Mouse (Mus musculus): ENCODE data around the gene Arhgap24. TPM values are rescaled to one million over a fixed set of nuclear protein-coding genes. Genes with fewer than 3 reads are reported as not detected.
A peak's percentile ranks its signal among the peaks of the same experiment; 100 is the strongest.

The Arhgap24 gene
- polyA plus RNA-seq, 1 experiment from 2014 or later: 23.8 TPM

DNA sequence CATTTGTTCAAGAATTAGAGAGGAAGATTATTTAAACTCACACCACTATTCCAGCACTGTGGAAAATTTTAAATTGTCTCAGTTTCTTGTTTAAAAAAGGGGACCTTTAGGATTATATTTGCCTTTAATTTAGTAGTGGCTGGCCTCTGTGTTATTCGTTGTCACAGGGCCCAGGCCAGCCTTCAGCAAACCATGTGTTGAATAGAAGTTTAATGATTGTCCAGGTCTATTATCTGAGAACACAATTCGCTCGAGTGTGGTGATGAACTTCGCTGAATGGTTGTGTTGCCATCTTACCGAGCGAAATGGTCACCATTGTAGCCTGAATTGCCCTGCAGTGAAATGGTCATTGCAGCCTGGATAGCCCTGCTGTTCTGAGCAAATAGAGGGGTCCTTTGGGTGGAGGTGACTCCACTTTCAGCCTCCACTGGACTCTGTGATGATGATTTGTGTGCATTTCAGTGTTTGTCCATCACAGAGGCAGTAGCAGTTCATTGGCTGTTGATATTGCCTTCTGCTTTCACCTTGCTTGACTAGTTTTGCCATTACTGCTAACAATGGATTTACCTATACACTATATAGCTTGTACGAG, 329.3 kb downstream of the Arhgap24 start:
- H3K9ac ChIP-seq: no peak overlapping the region
- WGBS: 89% methylated on average over 7 of the region's 7 CpGs
- H3K36me3 ChIP-seq: no peaks in the 10 kb centered on the region
- H3K4me1 ChIP-seq: no peaks in the 10 kb centered on the region
- no peak overlapping the region for H3K27ac ChIP-seq
- no peaks in the 10 kb centered on the region for H3K27me3 ChIP-seq
- H3K9me3 ChIP-seq: no peaks in the 10 kb centered on the region
- no peak overlapping the region for H3K4me3 ChIP-seq
- ATAC-seq (ENCODE audit: insufficient number of reproducible peaks, insufficient read depth, low FRiP score, low TSS enrichment, low read depth): no peak
- H3K4me2 ChIP-seq: no peak overlapping the region

DNA sequence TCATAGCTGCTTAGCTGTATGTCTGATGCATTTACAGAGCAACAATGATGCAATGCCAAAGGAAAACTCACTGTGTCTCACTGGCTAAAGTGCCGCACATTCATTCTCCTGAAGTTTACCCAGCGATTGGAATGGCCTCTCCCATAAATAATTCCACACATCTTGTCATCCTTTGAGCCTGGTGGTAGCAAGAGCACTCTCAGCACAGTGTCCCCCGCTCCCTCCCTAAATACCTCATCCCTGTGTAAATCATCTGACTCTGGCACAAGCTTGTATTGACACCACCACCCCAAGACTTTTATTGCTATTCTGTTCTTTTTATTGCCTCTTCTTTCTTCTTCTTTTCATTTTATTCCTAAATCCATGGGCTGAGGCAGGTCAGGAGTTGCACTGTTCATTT, 332.1 kb downstream of the Arhgap24 start:
- ATAC-seq (ENCODE audit: insufficient number of reproducible peaks, insufficient read depth, low FRiP score, low TSS enrichment, low read depth): no peak
- Histone ChIP-seq H3K4me1 (no peaks in the 10 kb centered on the region), H3K4me3 (no peak overlapping the region), H3K4me2 (no peak overlapping the region), H3K27me3 (no peaks in the 10 kb centered on the region), H3K27ac (no peak overlapping the region), H3K36me3 (no peaks in the 10 kb centered on the region), H3K9me3 (no peaks in the 10 kb centered on the region), H3K9ac (no peak overlapping the region)
- 85% methylated on average over 3 of the region's 3 CpGs for WGBS

DNA sequence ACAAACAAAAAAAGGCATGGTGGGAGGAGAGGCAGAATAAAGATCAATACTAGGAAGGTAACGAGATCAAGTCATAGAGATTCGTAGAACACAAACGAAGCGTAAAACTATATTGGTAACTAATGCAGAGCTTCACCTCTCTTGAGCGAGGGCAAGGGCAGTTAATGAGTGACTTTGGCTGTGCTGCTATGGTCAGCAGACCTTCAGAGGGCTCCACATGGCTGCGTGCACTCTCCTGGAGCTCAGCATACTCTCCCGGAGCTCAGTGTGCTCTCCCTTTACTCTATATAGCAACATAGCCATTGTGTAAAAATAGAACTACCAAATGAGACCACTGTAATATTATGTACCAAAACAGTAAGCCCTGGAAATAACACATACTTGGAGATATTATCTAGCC, 336.4 kb downstream of the Arhgap24 start:
- no peaks in the 10 kb centered on the region for H3K9me3 ChIP-seq
- no peak overlapping the region for H3K4me2 ChIP-seq
- H3K4me1 ChIP-seq: no peaks in the 10 kb centered on the region
- H3K9ac ChIP-seq: no peak overlapping the region
- H3K27ac ChIP-seq: no peak overlapping the region
- no peaks in the 10 kb centered on the region for H3K36me3 ChIP-seq
- no peaks in the 10 kb centered on the region for H3K27me3 ChIP-seq
- H3K4me3 ChIP-seq: no peak overlapping the region
- WGBS: 80% methylated on average over 7 of the region's 7 CpGs
- no peak for ATAC-seq (ENCODE audit: insufficient number of reproducible peaks, insufficient read depth, low FRiP score, low TSS enrichment, low read depth)

DNA sequence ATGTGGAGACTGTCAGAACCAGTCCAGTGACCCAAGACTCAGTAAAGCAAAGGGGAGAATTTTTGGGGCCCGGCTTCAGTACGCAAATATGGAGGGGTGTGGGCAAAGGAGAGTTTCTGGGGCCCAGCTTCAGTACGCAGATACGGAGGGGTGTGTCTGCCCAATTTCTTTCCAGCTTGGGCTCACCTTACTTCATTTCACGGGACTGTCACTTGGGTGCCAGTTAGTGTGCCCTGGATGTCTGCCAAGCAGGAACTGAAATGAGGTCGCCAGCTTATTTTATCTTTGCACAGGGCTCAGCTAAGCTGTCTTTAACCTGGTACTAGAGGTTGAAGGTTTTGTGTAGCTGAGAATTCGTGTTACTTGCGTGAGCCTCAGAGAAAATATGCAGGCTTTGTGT, 344.3 kb downstream of the Arhgap24 start:
- Histone ChIP-seq H3K9me3 (no peaks in the 10 kb centered on the region), H3K36me3 (no peaks in the 10 kb centered on the region), H3K4me2 (no peak overlapping the region), H3K27me3 (no peaks in the 10 kb centered on the region), H3K4me1 (0 out of 2 replicates have a peak, but pooled peaks cover 9% of the 10 kb centered on the region), H3K4me3 (no peak overlapping the region), H3K27ac (no peak overlapping the region), H3K9ac (no peak overlapping the region)
- ATAC-seq (ENCODE audit: insufficient number of reproducible peaks, insufficient read depth, low FRiP score, low TSS enrichment, low read depth): no peak
- 74% methylated on average over 8 of the region's 8 CpGs for WGBS

DNA sequence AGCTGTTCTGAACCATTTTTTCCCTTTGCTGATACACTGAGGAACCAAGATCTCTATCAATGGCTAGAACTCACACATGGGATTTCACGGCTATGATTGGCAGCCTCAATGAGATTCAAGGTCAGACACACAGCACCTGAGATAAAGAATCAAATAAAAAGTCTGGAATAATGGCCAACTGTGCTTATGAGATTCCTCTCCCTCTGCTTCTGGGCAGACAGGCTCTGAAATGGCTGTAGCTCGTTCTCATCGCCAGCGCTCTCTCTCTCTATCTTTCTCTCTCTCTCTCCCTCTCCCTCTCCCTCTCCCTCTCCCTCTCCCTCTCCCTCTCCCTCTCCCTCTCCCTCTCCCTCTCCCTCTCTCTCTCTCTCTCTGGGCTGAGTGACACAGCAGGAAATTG, 357.9 kb downstream of the Arhgap24 start:
- WGBS: 70% methylated on average over 4 of the region's 4 CpGs
- H3K4me1 ChIP-seq: 0 out of 2 replicates have a peak, but pooled peaks cover 3% of the 10 kb centered on the region
- no peak overlapping the region for H3K4me2 ChIP-seq
- H3K9me3 ChIP-seq: no peaks in the 10 kb centered on the region
- no peak overlapping the region for H3K4me3 ChIP-seq
- no peaks in the 10 kb centered on the region for H3K36me3 ChIP-seq
- no peak overlapping the region for H3K27ac ChIP-seq
- no peak overlapping the region for H3K9ac ChIP-seq
- H3K27me3 ChIP-seq: no peaks in the 10 kb centered on the region
- no peak for ATAC-seq (ENCODE audit: insufficient number of reproducible peaks, insufficient read depth, low FRiP score, low TSS enrichment, low read depth)

DNA sequence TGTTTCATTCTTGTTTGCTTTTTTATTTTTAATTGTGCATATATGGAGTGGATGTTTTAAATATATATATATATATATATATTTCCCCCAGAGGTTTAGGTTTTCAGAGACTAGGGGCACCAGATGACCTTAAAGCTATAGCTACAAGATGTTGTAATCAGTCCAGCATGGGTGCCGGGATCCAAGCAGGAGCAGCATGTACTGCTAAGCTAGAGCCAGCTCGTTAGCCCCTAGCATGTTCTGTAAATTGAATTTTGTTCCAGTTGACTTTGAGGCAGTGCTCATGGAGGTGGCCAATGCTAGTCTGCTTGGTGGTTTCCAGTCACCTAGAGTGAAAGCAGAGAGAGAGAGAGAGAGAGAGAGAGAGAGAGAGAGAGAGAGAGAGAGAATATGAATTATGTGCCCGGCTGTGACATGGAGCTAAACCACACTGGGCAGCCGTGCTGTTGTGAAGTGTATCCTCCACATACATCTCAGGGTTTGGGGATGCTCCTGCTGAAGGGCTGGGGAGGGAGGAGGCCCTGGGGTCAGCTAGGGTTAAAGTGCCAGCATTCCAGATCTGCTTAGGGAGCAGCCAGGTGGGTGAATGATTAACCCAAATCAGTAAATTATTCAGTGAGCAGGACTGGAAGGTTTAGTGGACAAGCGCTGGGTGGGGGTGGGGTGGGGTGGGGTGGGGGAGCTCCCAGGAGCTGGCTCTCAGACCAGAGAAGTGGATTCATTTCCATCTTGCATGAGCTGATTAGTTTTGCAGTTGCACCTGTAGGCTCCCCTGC, 362.9 kb downstream of the Arhgap24 start:
- Histone ChIP-seq H3K27me3 (peaks cover 4% of the 10 kb centered on the region), H3K4me1 (peaks cover 33% of the 10 kb centered on the region), H3K27ac (no peak overlapping the region), H3K9ac (no peak overlapping the region), H3K36me3 (no peaks in the 10 kb centered on the region), H3K9me3 (no peaks in the 10 kb centered on the region), H3K4me3 (no peak overlapping the region), H3K4me2 (no peak overlapping the region)
- 23% methylated on average over 5 of the region's 5 CpGs for WGBS
- no peak for ATAC-seq (ENCODE audit: insufficient number of reproducible peaks, insufficient read depth, low FRiP score, low TSS enrichment, low read depth)

DNA sequence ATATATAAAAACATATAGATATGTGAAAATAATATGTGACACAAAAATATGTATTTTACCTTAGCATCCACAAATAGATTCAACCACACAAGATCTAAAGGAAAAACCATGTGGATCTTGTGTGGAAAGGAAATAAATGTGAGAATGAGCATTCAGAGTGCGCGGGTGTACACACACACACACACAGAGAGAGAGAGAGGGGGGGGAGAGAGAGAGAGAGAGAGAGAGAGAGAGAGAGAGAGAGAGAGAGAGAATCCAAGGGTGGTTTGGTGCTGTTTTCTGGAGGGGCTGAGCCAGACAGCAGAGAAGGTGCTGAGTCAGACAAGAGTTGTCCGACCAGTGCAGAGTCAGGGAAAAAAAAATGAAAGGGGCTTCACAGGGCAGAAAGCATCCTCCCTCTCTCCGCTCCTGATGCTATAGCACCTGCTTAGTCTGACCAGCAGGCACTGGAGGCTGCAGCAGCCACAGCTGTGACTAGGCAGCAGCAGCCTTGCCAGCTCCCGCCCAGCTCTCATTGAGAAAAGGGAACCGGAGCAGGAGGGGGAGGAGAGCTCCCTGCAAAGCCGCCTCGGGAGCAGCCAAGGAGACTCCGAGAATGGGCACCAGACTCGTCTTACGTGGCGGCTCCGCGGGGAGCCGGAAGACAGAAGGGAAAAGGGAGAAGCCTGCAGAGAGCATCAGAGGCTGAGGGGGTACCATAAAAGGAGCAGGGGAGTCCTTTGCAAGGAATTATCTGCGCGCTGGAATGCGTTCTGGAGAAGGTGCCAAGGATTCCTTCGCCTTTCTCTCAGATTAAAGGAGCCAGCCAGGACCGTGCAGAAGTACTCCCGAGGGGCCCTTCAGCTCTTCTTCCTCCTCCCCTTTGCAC, 363.8 kb downstream of the Arhgap24 start:
- under 1% methylated on average over 21 of the region's 21 CpGs for WGBS
- no peaks in the 10 kb centered on the region for H3K36me3 ChIP-seq
- peaks cover 4% of the 10 kb centered on the region for H3K27me3 ChIP-seq
- H3K9me3 ChIP-seq: no peaks in the 10 kb centered on the region
- peak overlapping the region; percentile 72 for H3K4me2 ChIP-seq
- peak overlapping the region; percentile 44 for H3K4me3 ChIP-seq
- peak; percentile 75 for ATAC-seq (ENCODE audit: insufficient number of reproducible peaks, insufficient read depth, low FRiP score, low TSS enrichment, low read depth)
- peak overlapping the region; percentile 81 for H3K27ac ChIP-seq
- peaks cover 33% of the 10 kb centered on the region for H3K4me1 ChIP-seq
- peak overlapping the region; percentile 64 for H3K9ac ChIP-seq

DNA sequence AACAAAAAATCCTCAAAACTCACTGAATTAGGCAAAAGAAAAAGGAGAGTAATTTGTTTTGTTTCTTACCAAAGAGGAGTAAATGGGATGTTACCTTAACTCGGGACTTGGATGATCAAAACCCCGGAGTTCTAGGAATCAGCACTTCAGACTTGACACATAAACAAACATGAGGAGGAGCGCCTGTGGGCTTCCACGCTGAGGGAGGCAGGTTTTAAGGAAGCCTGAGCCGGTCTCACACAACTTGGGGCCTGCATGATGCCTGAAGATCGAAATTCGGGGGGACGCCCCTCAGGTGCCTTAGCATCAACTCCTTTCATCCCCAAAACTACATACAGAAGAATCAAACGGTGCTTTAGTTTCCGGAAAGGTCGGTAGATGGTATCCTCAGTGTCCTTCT, 364.6 kb downstream of the Arhgap24 start:
- Histone ChIP-seq H3K9ac (peak overlapping the region; percentile 60; the same call in 1 of the 2 replicates), H3K27me3 (peaks cover 4% of the 10 kb centered on the region), H3K27ac (peak overlapping the region; percentile 81; the same call in 1 of the 2 replicates), H3K4me2 (peak overlapping the region; percentile 72), H3K4me3 (peak overlapping the region; percentile 44), H3K4me1 (peaks cover 33% of the 10 kb centered on the region), H3K36me3 (no peaks in the 10 kb centered on the region), H3K9me3 (no peaks in the 10 kb centered on the region)
- no peak for ATAC-seq (ENCODE audit: insufficient number of reproducible peaks, insufficient read depth, low FRiP score, low TSS enrichment, low read depth)
- WGBS: 19% methylated on average over 11 of the region's 11 CpGs

DNA sequence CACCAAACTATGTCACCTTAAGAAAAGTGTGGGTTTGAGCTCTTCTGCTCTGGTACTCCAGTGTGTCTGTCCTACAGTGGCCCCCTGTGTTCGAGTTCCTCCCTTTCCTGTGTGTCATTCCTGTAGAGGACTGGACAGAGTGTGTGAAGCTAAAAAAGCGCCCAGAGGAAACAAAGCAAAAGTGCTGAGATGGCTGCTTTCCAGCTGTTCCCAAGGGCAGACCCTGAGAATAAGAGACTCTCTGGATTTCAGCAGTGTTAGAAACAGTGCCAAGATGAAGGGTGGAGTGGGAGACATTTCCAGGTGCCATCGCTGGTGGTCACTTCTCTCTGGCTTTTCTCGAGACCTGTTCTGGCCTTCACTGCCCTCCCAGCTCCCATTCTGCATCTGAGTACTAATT, 366.7 kb downstream of the Arhgap24 start:
- H3K4me3 ChIP-seq: no peak overlapping the region
- WGBS: 60% methylated on average over 4 of the region's 4 CpGs
- no peak overlapping the region for H3K27ac ChIP-seq
- H3K9me3 ChIP-seq: no peaks in the 10 kb centered on the region
- H3K9ac ChIP-seq: 0 out of 2 replicates have a peak overlapping the region, but pooled peaks have one; percentile 6
- H3K27me3 ChIP-seq: peaks cover 4% of the 10 kb centered on the region
- H3K4me2 ChIP-seq: peak overlapping the region; percentile 14; the same call in 1 of the 2 replicates
- H3K4me1 ChIP-seq: peaks cover 43% of the 10 kb centered on the region
- no peaks in the 10 kb centered on the region for H3K36me3 ChIP-seq
- no peak for ATAC-seq (ENCODE audit: insufficient number of reproducible peaks, insufficient read depth, low FRiP score, low TSS enrichment, low read depth)

DNA sequence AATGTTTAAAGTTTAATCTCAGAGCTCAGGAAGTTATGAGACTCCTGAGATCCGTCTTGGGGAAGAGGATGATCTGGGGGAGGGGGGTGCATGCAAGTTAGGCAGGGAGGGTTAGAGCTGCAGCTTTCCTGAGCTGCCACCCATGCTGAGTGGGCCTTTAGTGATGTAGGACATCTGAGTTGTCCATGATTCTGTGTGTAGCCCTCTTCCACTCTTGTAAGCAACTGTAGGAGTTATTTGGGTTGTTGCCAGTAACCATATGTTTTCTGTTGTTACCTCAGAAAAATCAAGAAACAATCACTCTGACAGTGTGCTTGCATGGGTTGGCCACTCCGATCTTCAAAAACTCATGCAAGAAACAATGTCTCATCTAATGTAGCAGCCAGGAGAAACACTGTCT, 370.6 kb downstream of the Arhgap24 start:
- H3K27ac ChIP-seq: no peak overlapping the region
- H3K9me3 ChIP-seq: no peaks in the 10 kb centered on the region
- no peaks in the 10 kb centered on the region for H3K27me3 ChIP-seq
- no peak overlapping the region for H3K9ac ChIP-seq
- peaks cover 30% of the 10 kb centered on the region for H3K4me1 ChIP-seq
- H3K4me3 ChIP-seq: no peak overlapping the region
- 66% methylated on average over 2 of the region's 2 CpGs for WGBS
- no peak for ATAC-seq (ENCODE audit: insufficient number of reproducible peaks, insufficient read depth, low FRiP score, low TSS enrichment, low read depth)
- H3K36me3 ChIP-seq: no peaks in the 10 kb centered on the region
- no peak overlapping the region for H3K4me2 ChIP-seq

DNA sequence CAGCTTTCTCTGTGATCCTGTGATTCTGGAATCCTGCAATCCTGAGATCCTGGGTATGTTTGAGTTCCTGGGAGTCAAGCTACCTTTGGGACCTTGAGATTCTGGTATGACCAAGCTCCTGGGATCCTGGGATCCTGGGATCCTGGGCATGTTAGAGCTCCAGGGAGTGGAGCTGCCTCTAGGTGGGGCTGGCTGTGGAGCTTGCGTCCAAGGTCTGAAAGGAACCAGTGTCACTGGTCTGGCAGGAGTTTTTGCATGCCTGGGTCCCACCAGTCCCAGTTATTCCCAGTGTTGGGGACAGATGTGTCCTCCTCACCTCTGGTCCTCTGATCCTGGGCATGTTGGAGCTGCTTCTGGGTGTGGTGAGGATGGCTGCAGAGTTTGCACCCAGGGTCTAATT, 372.6 kb downstream of the Arhgap24 start:
- Histone ChIP-seq H3K9ac (no peak overlapping the region), H3K9me3 (no peaks in the 10 kb centered on the region), H3K27me3 (no peaks in the 10 kb centered on the region), H3K4me3 (no peak overlapping the region), H3K27ac (no peak overlapping the region), H3K4me2 (no peak overlapping the region), H3K4me1 (peaks cover 18% of the 10 kb centered on the region), H3K36me3 (no peaks in the 10 kb centered on the region)
- ATAC-seq (ENCODE audit: insufficient number of reproducible peaks, insufficient read depth, low FRiP score, low TSS enrichment, low read depth): no peak
- 90% methylated on average over 1 of the region's 1 CpGs for WGBS
